Mouse (Mus musculus): Measurements from ENCODE around the gene Rbm4b.

DNA sequence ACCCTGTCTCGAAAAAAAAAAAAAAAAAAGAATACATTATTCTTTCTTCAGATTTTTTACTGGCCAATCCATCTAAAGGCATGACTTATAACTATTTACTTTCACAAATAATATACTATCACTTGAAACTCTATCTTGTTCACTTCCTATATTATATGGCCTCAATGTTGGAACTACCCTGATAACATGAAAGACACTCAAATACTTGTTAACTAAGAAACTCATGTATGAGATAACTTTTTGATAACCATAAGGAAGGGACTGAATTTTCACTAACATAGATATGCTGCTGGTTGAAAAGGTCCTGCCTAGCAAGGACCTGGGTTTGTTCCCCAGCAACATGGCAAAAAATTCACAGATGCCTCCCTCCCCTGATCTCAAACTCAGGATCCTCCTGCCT lies 39.6 kb downstream of the Rbm4b start:
- TF ChIP-seq POLR2A (IDR thresholded peaks at IDR 0.05; ENCODE audit: borderline replicate concordance, extremely low read depth, low read depth, low read length) (no peak), CTCF (IDR thresholded peaks at IDR 0.05; ENCODE audit: insufficient read depth, low read length) (no peak)
